Mouse (Mus musculus): ENCODE results near the gene Fam83c. TPM values are rescaled to one million over a fixed set of nuclear protein-coding genes. Genes with fewer than 3 reads are reported as not detected.

Gene Fam83c
- polyA plus RNA-seq, 1 experiment from 2014 or later = 0.21 TPM

GRCm38 (mm10) chr2:155784534-155784933 is 50.1 kb downstream of the Fam83c start:
- no peaks in the 10 kb centered on the region for H3K9me3 ChIP-seq
- no peak overlapping the region for H3K9ac ChIP-seq
- no peak overlapping the region for H3K4me3 ChIP-seq
- 64% methylated on average over 6 of the region's 6 CpGs for WGBS
- no peak for ATAC-seq (ENCODE audit: borderline replicate concordance, extremely low read depth, low FRiP score, low TSS enrichment)
- H3K4me1 ChIP-seq = no peaks in the 10 kb centered on the region
- H3K4me2 ChIP-seq = no peak overlapping the region
- H3K27ac ChIP-seq = no peak overlapping the region
- H3K27me3 ChIP-seq = no peaks in the 10 kb centered on the region
- H3K36me3 ChIP-seq = no peaks in the 10 kb centered on the region

DNA sequence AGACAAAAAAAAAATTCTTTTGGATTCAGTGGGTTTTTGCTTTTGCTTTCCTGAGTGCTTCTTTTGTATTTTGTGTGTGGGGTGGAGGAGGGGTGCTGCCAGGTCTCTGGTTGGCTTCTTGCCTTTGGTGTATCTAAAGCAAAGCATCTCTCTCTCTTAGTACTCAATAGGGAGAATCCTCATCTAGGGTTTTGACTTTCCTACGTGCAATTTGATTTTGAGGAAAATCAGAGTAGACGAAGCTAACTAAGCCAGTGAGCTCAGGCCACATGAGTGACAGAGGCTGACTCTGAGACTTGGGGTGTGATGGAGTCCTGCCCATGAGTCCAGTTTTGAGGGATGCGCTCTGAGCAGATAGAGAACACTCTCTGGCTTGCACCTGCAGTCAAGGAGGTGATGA is 55.1 kb downstream of the Fam83c start:
- Histone ChIP-seq H3K4me1 (peaks cover 8% of the 10 kb centered on the region), H3K9ac (no peak overlapping the region), H3K27me3 (peaks cover 33% of the 10 kb centered on the region), H3K27ac (no peak overlapping the region), H3K36me3 (no peaks in the 10 kb centered on the region), H3K4me3 (no peak overlapping the region), H3K9me3 (no peaks in the 10 kb centered on the region), H3K4me2 (no peak overlapping the region)
- ATAC-seq (ENCODE audit: borderline replicate concordance, extremely low read depth, low FRiP score, low TSS enrichment) = no peak
- 70% methylated on average over 3 of the region's 3 CpGs for WGBS

DNA sequence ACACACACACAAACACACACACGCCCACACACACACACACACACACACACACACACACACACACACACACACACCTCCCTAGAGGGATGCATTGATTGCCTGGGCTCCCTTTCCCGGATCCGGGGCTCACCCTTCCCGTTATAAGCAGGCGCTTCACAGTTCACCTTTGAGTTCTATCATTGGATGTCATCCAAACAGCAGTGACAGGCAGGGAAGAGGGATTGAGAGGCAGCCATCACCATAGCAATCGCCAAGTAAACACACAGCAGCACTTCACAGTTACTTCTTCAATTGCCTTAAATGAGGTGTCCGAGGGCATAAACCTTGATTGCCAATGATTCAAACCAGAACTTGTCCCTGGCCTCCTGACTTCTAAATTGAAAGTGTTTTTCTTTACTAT is 55.6 kb downstream of the Fam83c start:
- Histone ChIP-seq H3K4me3 (no peak overlapping the region), H3K36me3 (no peaks in the 10 kb centered on the region), H3K27ac (no peak overlapping the region), H3K9ac (no peak overlapping the region), H3K27me3 (peaks cover 38% of the 10 kb centered on the region), H3K9me3 (no peaks in the 10 kb centered on the region), H3K4me2 (no peak overlapping the region), H3K4me1 (peaks cover 8% of the 10 kb centered on the region)
- WGBS = 23% methylated on average over 7 of the region's 7 CpGs
- no peak for ATAC-seq (ENCODE audit: borderline replicate concordance, extremely low read depth, low FRiP score, low TSS enrichment)

- H3K4me3 ChIP-seq = no peak overlapping the region
- peaks cover 48% of the 10 kb centered on the region for H3K27me3 ChIP-seq
- H3K9me3 ChIP-seq = no peaks in the 10 kb centered on the region
Measured at GRCm38 (mm10) chr2:155778004-155778403, 56.6 kb downstream of the Fam83c start.

GRCm38 (mm10) chr2:155777688-155777985 is 57.0 kb downstream of the Fam83c start:
- Histone ChIP-seq H3K36me3 (no peaks in the 10 kb centered on the region), H3K4me2 (no peak overlapping the region), H3K9me3 (no peaks in the 10 kb centered on the region), H3K9ac (no peak overlapping the region), H3K27me3 (peaks cover 52% of the 10 kb centered on the region), H3K4me3 (no peak overlapping the region), H3K4me1 (peaks cover 8% of the 10 kb centered on the region), H3K27ac (no peak overlapping the region)
- no peak for ATAC-seq (ENCODE audit: borderline replicate concordance, extremely low read depth, low FRiP score, low TSS enrichment)
- WGBS = 77% methylated on average over 4 of the region's 4 CpGs

More at GRCm38 (mm10) chr2:155778004-155778403, 56.6 kb downstream of the Fam83c start:
- no peak for ATAC-seq (ENCODE audit: borderline replicate concordance, extremely low read depth, low FRiP score, low TSS enrichment)
- Histone ChIP-seq H3K9ac (no peak overlapping the region), H3K4me1 (peaks cover 8% of the 10 kb centered on the region), H3K4me2 (no peak overlapping the region), H3K36me3 (no peaks in the 10 kb centered on the region), H3K27ac (no peak overlapping the region)
- WGBS = 61% methylated on average over 6 of the region's 6 CpGs

Other genes starting within 250 kb of the Fam83c start
- 26.5 and 29.8 TPM in 2 replicates for gene Gss, start 242.0 kb downstream of the Fam83c start, polyA plus RNA-seq (2015; fragmentation: Nextera tagmentation; extraction: Ambion mirVana)
- gene Myh7b, start 223.6 kb downstream of the Fam83c start, polyA plus RNA-seq (2015; fragmentation: Nextera tagmentation; extraction: Ambion mirVana) = 0.85 and 1.1 TPM in 2 replicates
- gene Trpc4ap, start 142.5 kb downstream of the Fam83c start, polyA plus RNA-seq (2015; fragmentation: Nextera tagmentation; extraction: Ambion mirVana) = 126 and 133 TPM in 2 replicates
- 41.2 and 45.2 TPM in 2 replicates for gene Edem2, start 105.4 kb downstream of the Fam83c start, polyA plus RNA-seq (2015; fragmentation: Nextera tagmentation; extraction: Ambion mirVana)
- gene Gm17581, start 99.0 kb downstream of the Fam83c start, polyA plus RNA-seq (2015; fragmentation: Nextera tagmentation; extraction: Ambion mirVana) = not detected in 2 replicates
- 14.6 and 15.3 TPM in 2 replicates for gene Procr, start 83.7 kb downstream of the Fam83c start, polyA plus RNA-seq (2015; fragmentation: Nextera tagmentation; extraction: Ambion mirVana)
- gene Mmp24, start 59.5 kb downstream of the Fam83c start, polyA plus RNA-seq (2015; fragmentation: Nextera tagmentation; extraction: Ambion mirVana) = 0.04 and 0.09 TPM in 2 replicates
- gene BC029722, start 15.4 kb downstream of the Fam83c start, polyA plus RNA-seq (2015; fragmentation: Nextera tagmentation; extraction: Ambion mirVana) = 17.4 and 19.7 TPM in 2 replicates
- gene Eif6, start 7.9 kb downstream of the Fam83c start, polyA plus RNA-seq (2015; fragmentation: Nextera tagmentation; extraction: Ambion mirVana) = 184 and 199 TPM in 2 replicates
- 65.9 and 75.6 TPM in 2 replicates for gene Uqcc1, start 95.5 kb upstream of the Fam83c start, polyA plus RNA-seq (2015; fragmentation: Nextera tagmentation; extraction: Ambion mirVana)
- not detected in 2 replicates for gene Gm15557, start 105.9 kb upstream of the Fam83c start, polyA plus RNA-seq (2015; fragmentation: Nextera tagmentation; extraction: Ambion mirVana)
- gene Gdf5, start 110.5 kb upstream of the Fam83c start, polyA plus RNA-seq (2015; fragmentation: Nextera tagmentation; extraction: Ambion mirVana) = 0.34 and 0.57 TPM in 2 replicates
- 22.5 and 26.1 TPM in 2 replicates for gene Cep250, start 121.6 kb upstream of the Fam83c start, polyA plus RNA-seq (2015; fragmentation: Nextera tagmentation; extraction: Ambion mirVana)
- gene 6430550D23Rik, start 173.1 kb upstream of the Fam83c start, polyA plus RNA-seq (2015; fragmentation: Nextera tagmentation; extraction: Ambion mirVana) = 0.88 and 1.8 TPM in 2 replicates
- 224 and 226 TPM in 2 replicates for gene Ergic3, start 173.2 kb upstream of the Fam83c start, polyA plus RNA-seq (2015; fragmentation: Nextera tagmentation; extraction: Ambion mirVana)
- not detected in 2 replicates for gene Fer1l4, start 218.1 kb upstream of the Fam83c start, polyA plus RNA-seq (2015; fragmentation: Nextera tagmentation; extraction: Ambion mirVana)
- gene Spag4, start 230.3 kb upstream of the Fam83c start, polyA plus RNA-seq (2015; fragmentation: Nextera tagmentation; extraction: Ambion mirVana) = 3.6 and 3.7 TPM in 2 replicates

Measured in lung, embryonic 15.5 days (tissue).